Mouse (Mus musculus) layer of hippocampus, adult 2 months (tissue): ENCODE measurements at regions not wholly inside any gene's neighbourhood (a gene's known extent, or its start where the extent isn't known, plus 50 kb on each side); places are given as distances from the start of the nearest gene placed in this dataset.

Source experiments
- DNase-seq, 2 experiments: peaks; one replicate each; pipeline ENCODE4 v3.0.0; 2022; ENCODE audit warnings: low spot score in 2 of 2
- H3K27ac ChIP-seq: fragments of 200-600 bp; 2 replicates; pipeline ENCODE4 v1.8.1; 2022
- H3K4me3 ChIP-seq: fragments of 200-600 bp; 2 replicates; pipeline ENCODE4 v1.8.1; 2022; ENCODE audit warnings: mild to moderate bottlenecking
- CTCF ChIP-seq: fragments of 200-600 bp; conservative IDR thresholded peaks from 2 replicates; pipeline ENCODE4 v1.8.1; 2022; ENCODE audit warnings: antibody characterized with exemption, mild to moderate bottlenecking, moderate library complexity

GRCm38 (mm10) chr7:69998756-69999155 is 367.8 kb downstream of the Nr2f2 start:
- no peak for TF ChIP-seq CTCF
- Histone ChIP-seq H3K4me3 (no peak overlapping the region), H3K27ac (no peak overlapping the region)
- DNase-seq, result no peak

- no peak for TF ChIP-seq CTCF
- no peak overlapping the region for H3K27ac ChIP-seq
- no peak overlapping the region for H3K4me3 ChIP-seq
- no peak for DNase-seq
Observed at GRCm38 (mm10) chr7:69994540-69995303, 371.8 kb downstream of the Nr2f2 start.

- Histone ChIP-seq H3K27ac (no peak overlapping the region), H3K4me3 (peak overlapping the region; percentile 4; the same call in 1 of the 2 replicates)
- DNase-seq, result no peak
- no peak for TF ChIP-seq CTCF
Observed at GRCm38 (mm10) chr7:69992383-69993327, 373.9 kb downstream of the Nr2f2 start.

GRCm38 (mm10) chr7:69991982-69992381 is 374.6 kb downstream of the Nr2f2 start:
- no peak for TF ChIP-seq CTCF
- no peak for DNase-seq
- Histone ChIP-seq H3K27ac (no peak overlapping the region), H3K4me3 (no peak overlapping the region)

GRCm38 (mm10) chr7:69988704-69989103 is 377.8 kb downstream of the Nr2f2 start:
- TF ChIP-seq CTCF, result no peak
- DNase-seq, result no peak
- H3K4me3 ChIP-seq, result no peak overlapping the region
- no peak overlapping the region for H3K27ac ChIP-seq

- DNase-seq, result no peak
- TF ChIP-seq CTCF, result no peak
- no peak overlapping the region for H3K27ac ChIP-seq
- no peak overlapping the region for H3K4me3 ChIP-seq
Observed at GRCm38 (mm10) chr7:69981301-69981700, 385.2 kb downstream of the Nr2f2 start.

GRCm38 (mm10) chr7:69976369-69976768 is 390.2 kb downstream of the Nr2f2 start:
- no peak for DNase-seq
- TF ChIP-seq CTCF, result no peak
- H3K27ac ChIP-seq, result no peak overlapping the region
- H3K4me3 ChIP-seq, result no peak overlapping the region

- TF ChIP-seq CTCF, result no peak
- no peak overlapping the region for H3K4me3 ChIP-seq
- no peak overlapping the region for H3K27ac ChIP-seq
- DNase-seq, result no peak
Observed at GRCm38 (mm10) chr7:69964002-69964401, 402.5 kb downstream of the Nr2f2 start.

GRCm38 (mm10) chr7:69950221-69950670 is 416.3 kb downstream of the Nr2f2 start:
- no peak overlapping the region for H3K4me3 ChIP-seq
- TF ChIP-seq CTCF, result no peak
- no peak overlapping the region for H3K27ac ChIP-seq
- no peak for DNase-seq

GRCm38 (mm10) chr7:69949647-69950121 is 416.9 kb downstream of the Nr2f2 start:
- Histone ChIP-seq H3K27ac (no peak overlapping the region), H3K4me3 (no peak overlapping the region)
- TF ChIP-seq CTCF, result no peak
- DNase-seq, result no peak

GRCm38 (mm10) chr7:69946396-69946795 is 420.1 kb downstream of the Nr2f2 start:
- Histone ChIP-seq H3K4me3 (no peak overlapping the region), H3K27ac (no peak overlapping the region)
- TF ChIP-seq CTCF, result no peak
- no peak for DNase-seq

- H3K4me3 ChIP-seq, result no peak overlapping the region
- no peak for DNase-seq
- TF ChIP-seq CTCF, result no peak
- no peak overlapping the region for H3K27ac ChIP-seq
Observed at GRCm38 (mm10) chr7:69941881-69942280, 424.7 kb downstream of the Nr2f2 start.

GRCm38 (mm10) chr7:69925261-69925660 is 441.3 kb downstream of the Nr2f2 start:
- no peak overlapping the region for H3K4me3 ChIP-seq
- TF ChIP-seq CTCF, result no peak
- H3K27ac ChIP-seq, result no peak overlapping the region
- no peak for DNase-seq

- no peak for DNase-seq
- no peak overlapping the region for H3K27ac ChIP-seq
- TF ChIP-seq CTCF, result no peak
- H3K4me3 ChIP-seq, result no peak overlapping the region
Observed at GRCm38 (mm10) chr7:69924551-69924950, 442.0 kb downstream of the Nr2f2 start.
